Mouse (Mus musculus): ENCODE results near the gene Gm48552.

Gene Gm48552

GRCm38 (mm10) chr10:81362336-81362949 lies 26.4 kb upstream of the Gm48552 start:
- DNase-seq = no peak

DNA sequence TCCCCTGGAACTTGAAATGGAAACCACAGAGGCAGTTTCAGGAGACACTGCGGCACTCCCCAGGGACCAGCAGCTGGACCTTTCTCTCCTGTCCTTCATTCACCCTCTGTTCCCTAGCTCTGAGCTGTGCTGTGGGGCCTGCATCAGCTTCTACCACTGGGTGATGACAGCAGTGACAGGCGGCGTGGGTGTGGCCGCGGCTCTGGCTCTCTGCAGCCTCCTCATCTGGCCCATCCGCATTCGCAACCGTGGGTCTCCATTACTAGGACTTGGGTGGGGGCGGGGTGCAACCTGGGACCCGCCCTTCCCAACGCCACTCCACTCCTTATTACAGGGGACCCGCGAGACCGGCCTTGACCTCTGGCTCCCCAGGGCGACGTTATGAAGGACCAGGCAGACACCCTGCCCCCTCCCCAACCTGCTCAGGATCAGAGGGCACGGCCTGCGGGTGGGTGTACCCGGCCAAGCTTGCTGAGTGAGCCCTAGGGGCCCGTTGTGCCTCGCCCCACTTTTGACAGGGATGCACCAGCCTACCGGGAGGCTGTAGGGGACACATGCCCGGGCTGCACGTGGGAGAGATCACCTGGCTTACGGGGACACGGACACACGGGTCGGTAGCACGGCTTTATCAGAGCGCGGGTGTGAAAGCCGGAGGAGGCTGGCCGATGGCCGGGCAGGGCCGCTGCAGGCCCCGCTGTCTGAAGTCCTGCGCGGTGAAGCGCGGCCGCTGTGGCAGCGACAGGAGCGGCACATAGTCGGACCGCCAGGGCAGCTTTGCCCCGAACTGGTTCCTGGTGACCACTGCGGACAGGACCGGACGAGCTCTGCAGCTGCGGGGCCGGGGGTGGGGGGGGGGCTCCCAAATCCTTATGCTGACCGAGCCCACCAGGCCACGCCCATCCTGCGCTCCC lies 25.1 kb upstream of the Gm48552 start:
- no peak for DNase-seq

DNA sequence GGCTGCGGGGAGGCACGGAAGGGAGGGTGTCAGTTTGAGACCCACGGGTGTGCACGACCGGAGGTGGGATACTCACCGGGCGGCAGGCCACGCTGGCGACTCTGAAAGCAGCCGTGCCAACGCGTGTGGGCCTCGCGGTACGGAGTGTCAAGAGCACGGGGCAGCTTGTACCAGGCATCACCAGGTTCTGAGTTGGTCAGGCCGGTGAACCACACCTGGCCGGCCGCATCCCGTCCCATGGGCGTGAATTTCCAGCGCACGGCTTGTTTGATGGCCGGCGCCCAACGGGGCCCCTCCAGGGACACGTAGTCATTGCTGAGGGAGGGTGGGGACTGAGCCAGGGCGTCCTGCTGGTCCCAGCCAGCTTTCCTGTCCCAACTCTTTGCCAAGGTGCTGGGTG lies 24.1 kb upstream of the Gm48552 start:
- DNase-seq = no peak

GRCm38 (mm10) chr10:81365073-81365472 lies 23.7 kb upstream of the Gm48552 start:
- DNase-seq = no peak

DNA sequence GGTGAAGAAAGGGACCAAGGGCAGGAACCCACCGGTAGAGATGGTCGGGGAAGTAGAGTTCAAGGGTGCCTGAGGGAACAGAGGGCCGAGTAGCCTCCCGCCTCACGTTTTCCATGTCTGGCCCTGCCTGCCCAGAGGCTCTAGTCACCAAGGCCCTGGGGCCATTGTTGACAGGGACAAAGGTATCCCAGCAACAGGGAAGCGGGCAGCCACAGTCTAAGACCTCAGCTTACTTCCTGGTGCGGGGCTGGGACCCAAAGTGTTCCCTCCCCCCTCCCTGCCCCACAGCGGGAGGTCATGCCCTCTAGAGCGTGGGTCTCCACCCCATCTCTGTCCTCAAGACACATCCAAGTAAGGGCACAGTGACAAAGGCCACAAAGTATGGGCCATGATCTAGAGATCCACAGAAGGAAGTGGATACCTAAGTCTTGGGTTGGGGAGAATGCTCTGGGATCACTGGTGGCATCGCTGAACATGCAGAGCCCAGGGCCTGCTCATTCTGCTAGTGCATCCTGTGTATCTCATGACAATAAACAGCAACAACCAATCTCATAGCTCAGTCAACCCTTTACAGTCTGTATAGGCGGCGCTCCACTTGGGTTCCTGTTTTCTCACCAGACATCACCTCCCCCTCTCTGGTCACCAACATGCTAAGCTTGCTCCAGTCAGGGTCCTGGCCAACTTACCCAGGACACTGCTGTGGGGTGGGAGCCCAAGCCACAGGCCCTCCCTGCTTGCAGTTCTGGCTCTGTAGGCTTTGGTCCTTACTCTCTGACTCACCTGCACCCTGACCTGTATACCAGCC lies 22.9 kb upstream of the Gm48552 start, which contains the start of gene 4930404N11Rik:
Gene 4930404N11Rik, minus strand, starts transcription at position 145 of the 805 bp plus-strand sequence.
- DNase-seq = no peak

GRCm38 (mm10) chr10:81366477-81367206 lies 22.2 kb upstream of the Gm48552 start:
- DNase-seq = no peak

DNA sequence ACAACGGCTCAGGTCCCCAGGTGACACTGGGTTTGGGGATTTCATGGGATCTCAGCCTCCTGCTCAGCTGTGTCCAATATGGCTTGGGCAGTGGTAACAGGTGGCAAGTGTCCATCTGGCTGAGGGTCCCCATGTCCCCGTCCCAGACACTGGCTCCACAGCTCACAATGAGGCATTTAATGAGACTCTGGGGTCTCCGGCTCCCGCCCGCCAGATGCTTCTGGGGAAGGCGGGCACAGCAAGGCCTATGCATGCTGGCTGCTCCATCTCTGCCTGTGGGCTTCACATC lies 21.7 kb upstream of the Gm48552 start:
- peak in 1 of 2 experiments; percentile 27 for DNase-seq

- no peak for DNase-seq
Observed at GRCm38 (mm10) chr10:81375322-81375721, 13.5 kb upstream of the Gm48552 start.

DNA sequence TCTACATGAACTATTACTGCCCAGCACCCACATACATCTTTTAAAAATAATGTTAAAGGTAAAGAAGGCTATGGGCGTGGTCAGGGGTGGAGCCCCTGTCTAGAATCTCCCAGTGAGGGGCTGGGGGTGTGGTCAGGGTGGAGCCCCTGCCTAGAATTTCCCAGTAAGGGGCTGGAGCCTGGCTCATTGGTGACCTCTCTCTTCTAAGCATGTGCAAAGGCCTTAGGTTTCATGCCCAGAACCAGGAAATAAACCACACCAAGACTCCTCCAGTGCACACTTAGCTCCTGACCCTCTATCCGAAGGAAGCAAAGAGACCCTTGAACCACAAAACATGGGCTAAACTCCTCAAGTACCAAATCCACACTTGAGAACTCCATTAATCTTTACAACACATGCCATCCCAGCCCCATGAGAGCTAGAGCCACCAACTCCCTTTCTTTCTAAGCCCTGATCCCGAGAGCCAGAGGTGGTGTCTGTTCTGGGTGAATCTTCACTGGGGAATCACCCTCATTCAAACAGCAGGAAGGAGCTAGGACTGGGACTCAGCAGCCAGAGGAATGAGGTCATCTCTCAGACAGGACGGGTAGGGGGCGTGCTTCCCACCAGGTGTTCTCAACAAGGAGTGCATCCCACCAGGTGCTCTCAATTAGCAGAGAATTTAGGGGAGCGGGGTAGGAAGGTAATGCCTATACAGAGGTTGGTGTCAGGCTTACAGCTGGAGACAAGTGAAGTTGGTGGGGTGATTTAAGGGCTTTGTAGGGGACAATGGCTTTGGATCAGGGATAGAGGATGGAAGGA lies 12.0 kb upstream of the Gm48552 start:
- DNase-seq = no peak

- no peak for DNase-seq
Observed at GRCm38 (mm10) chr10:81377362-81377664, 11.5 kb upstream of the Gm48552 start.

GRCm38 (mm10) chr10:81377793-81378552 lies 10.8 kb upstream of the Gm48552 start, which contains the start of gene Fzr1:
Gene Fzr1 (minus strand): TSS chr10:81378516.
- no peak for DNase-seq

GRCm38 (mm10) chr10:81378553-81379182 lies 10.1 kb upstream of the Gm48552 start:
- DNase-seq = peak; percentile 100

GRCm38 (mm10) chr10:81379183-81379553 lies 9.6 kb upstream of the Gm48552 start:
- no peak for DNase-seq

DNA sequence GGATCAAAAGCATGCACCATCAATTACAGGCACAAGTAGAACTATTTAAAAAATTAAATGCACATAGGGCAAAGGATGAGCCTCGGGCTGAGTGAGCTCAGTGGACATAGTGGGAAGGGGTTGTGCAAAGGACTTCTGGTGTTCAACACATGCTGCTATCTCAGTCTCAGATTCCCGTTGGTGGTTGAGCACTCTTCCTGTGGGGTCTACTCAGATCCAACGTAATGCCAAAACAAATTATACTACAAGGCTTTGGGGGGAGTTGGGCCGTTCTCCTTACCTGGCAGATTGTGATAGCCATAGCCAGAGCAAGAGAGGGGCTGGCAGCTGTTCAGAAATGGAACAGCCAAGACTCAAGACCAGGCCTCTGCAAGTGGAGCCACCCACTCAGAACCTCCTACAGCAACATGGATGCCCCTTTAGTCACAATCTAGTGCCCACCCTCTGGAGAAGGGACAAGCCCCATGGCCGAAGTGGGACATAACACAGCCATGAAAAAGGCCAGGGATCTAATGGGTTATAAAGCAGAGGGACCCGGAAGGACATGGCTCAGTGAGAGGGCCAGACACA lies 8.9 kb upstream of the Gm48552 start:
- no peak for DNase-seq

DNA sequence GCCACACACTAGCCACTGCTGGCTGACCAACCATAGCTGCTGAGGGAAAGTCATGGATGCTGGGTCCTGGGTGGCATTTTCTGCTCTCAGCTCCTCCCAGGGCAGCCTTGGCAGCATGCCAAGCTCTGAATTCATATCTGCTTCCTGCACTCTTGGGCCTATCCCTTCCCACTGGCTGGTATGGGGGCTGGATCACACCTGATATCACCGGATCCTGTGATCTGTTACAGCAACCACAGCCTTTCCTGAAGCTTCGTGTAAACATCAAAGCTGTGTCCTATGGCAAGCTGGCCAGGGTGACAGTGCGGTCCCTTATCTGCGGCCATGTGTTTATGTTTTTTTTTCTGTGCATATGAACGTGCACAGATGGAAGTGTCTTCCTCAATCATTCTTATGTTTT lies 6.8 kb upstream of the Gm48552 start:
- peak in 1 of 2 experiments; percentile 56 for DNase-seq

DNA sequence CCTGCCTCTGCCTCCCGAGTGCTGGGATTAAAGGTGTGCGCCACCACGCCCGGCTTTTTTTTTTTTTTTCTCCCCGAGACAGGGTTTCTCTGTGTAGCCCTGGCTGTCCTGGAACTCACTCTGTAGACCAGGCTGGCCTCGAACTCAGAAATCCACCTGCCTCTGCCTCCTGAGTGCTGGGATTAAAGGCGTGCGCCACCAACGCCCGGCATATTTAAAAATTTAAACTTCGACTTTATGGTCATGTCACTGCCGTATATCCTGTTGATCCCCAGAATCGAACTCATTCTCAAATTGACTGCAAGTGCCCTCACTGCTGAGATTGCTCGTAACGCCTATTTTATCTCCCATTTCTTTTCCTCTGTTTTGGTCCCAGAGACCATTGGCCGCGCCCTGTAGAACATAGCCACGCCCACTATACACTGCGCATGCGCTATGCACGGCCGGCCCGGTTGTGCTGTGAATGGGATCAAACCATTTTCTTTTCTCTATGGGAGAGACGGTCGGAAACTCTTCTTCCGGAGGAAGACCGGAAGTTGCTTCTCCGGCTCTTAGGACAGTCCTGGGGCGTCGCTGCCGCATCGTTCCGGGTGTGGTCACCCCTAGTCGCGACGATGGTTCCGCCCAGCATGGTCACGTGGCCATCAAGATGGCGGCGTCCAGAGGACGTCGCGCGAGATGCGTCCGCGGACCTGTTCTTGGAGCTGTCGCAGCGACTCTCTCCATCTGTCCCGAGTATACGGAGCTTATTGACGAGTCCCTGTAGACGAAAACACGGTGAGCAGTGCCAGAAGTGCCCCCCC lies 4.8 kb upstream of the Gm48552 start, which contains the start of the genes Dohh and Gm48551:
Gene Dohh, plus strand, starts transcription at position 627 of the 803 bp plus-strand sequence.
Gene Gm48551, plus strand, starts transcription at position 665 of the 803 bp plus-strand sequence.
- DNase-seq = peak; percentile 100

DNA sequence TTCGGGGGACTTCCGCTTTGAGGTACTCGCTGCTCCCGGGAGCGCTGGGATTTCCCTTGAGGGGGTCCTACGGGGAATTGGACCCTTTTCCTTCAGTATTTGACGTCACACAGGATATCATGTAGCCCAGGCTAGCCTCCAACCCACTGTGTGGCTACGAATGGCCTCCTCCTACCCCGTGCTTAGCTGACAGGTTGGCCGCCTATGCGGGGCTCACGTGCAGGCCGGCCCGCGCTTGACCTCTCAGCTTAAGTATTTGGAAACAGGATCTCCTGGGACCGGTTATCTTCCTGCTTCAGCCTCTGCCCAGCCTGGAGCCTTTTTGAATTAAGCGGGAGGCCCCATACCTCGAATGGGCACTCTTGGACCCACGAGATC lies 4.2 kb upstream of the Gm48552 start:
- DNase-seq = no peak

DNA sequence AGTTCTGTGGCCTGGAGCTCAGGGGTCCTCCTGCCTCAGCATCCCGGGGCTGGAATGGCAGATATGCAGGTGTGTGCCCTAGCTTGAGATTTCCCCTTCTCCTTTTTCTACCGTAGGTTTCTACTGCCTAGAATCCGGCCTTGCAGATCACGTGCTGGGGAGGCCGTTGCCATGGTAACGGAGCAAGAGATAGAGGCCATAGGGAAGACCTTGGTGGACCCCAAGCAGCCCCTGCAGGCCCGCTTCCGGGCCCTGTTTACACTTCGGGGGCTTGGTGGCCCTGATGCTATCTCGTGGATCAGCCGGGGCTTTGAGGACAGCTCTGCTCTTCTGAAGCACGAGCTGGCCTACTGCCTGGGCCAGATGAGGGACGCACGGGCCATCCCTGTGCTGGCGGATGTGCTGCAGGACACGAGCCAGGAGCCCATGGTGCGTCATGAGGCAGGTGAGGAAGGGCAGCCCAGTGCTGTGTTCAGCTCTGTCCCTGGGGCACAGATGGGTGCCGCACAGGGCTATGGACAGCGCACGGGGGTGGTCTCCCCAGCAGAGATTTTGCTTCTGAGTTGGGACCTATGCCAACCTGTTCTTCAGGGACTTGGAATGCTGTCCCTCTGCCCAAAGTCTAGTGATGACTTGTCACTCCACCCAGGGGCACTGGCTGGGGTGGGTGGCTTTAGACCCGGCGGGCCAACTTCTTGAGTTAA lies 3.0 kb upstream of the Gm48552 start:
- DNase-seq = peak in 1 of 2 experiments; percentile 53

GRCm38 (mm10) chr10:81387716-81388115 lies 1.1 kb upstream of the Gm48552 start:
- DNase-seq = peak in 1 of 2 experiments; percentile 70
